Mouse (Mus musculus) brain, embryonic 14.5 days (tissue): ENCODE measurements around the gene Cela2a.

Source experiments
- CTCF ChIP-seq: fragments of 200-500 bp; IDR thresholded peaks from 2 replicates; pipeline ENCODE4 v1.5.1; 2012; ENCODE audit warnings: inconsistent platforms, mild to moderate bottlenecking, moderate library complexity, borderline replicate concordance; ENCODE audit not compliant: insufficient read depth, insufficient read length; ENCODE audit errors: extremely low read depth
- POLR2A ChIP-seq: fragments of 200-500 bp; IDR thresholded peaks from 2 replicates; pipeline ENCODE4 v1.6.1; 2012; ENCODE audit warnings: mild to moderate bottlenecking, inconsistent platforms, borderline replicate concordance; ENCODE audit not compliant: poor library complexity, insufficient read depth, insufficient read length, severe bottlenecking; ENCODE audit errors: extremely low read depth

- TF ChIP-seq CTCF (no peak), POLR2A (no peak)
Measured at GRCm38 (mm10) chr4:141811375-141811774, 14.6 kb downstream of the Cela2a start.
